Mouse (Mus musculus) NIH3T3 (cell line): ENCODE data around the gene Neto2.
"Not testable (repeated sequence)": the region's sequence is repeated elsewhere in the genome, so short reads cannot be mapped to it uniquely, and the experiment has no call there.

Source experiments
- DNase-seq: peaks from one replicate; pipeline ENCODE4 v3.0.0-alpha.2; 2012; ENCODE audit warnings: low read depth

Neto2 gene

GRCm38 (mm10) chr8:85700751-85701351 is at the start of gene Neto2:
TSS of gene Neto2 (minus strand) at chr8:85700924.
- no peak for DNase-seq

GRCm38 (mm10) chr8:85745053-85745452 is 44.3 kb upstream of the Neto2 start:
- DNase-seq: no peak

DNA sequence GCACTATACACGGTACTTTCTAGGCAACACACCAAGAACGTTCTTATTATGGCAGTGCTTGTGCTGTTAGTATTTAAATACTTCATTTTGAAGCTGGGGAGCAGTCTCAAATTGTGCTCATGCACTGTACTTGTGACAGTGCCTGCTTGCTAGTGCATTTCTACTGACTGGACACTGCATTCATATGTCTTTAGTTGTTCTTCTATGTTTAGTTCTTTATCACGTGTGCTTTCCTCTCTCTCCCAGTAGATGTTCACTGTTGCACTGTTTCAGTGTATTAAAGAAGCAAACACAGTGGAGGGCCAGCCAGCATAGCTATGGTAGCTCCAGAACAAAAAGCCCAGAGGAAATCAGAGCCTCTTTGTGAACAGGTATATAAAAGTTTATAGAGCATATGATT is 29.8 kb upstream of the Neto2 start:
- DNase-seq: no peak

DNA sequence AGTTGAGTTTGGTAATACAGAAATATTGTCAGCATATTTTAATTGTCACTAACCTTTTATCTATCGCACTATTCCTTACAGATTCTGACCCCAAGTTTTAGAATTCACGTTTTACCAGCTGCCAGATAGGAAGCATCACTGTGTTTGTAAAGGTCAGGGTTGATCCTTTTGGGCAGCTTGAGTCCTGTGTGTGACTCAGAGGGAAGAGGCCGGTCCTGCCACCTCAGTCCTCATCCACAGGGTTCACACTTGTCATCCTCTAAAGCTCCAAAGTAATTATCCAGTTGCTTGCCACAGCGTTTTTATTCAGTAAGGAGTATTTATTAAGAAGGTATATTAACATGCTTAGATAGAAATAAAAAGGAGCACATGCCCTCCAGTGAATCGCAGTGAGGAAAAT is 16.5 kb upstream of the Neto2 start:
- no peak for DNase-seq

DNA sequence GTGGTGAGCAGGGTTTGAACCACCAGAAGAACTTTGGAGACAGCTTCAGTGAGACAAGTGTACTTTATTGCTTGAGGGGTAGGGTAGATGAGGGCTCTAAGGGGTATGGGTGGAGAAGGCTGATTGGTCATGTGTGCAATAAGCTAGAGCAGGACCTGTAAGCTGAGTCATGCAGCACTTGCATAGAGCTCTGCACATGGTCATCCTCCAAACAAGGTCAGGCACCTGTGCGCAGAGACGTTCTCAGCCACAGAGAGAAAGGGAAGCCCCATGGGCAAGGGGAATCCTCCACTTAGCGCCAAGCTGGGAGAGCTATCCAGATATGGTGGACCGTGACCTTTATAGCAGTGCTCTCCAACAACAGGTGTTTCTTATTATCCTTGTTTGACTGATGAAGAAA is 16.0 kb upstream of the Neto2 start:
- DNase-seq: no peak

- DNase-seq: no peak
Measured at GRCm38 (mm10) chr8:85706988-85707387, 6.3 kb upstream of the Neto2 start.

DNA sequence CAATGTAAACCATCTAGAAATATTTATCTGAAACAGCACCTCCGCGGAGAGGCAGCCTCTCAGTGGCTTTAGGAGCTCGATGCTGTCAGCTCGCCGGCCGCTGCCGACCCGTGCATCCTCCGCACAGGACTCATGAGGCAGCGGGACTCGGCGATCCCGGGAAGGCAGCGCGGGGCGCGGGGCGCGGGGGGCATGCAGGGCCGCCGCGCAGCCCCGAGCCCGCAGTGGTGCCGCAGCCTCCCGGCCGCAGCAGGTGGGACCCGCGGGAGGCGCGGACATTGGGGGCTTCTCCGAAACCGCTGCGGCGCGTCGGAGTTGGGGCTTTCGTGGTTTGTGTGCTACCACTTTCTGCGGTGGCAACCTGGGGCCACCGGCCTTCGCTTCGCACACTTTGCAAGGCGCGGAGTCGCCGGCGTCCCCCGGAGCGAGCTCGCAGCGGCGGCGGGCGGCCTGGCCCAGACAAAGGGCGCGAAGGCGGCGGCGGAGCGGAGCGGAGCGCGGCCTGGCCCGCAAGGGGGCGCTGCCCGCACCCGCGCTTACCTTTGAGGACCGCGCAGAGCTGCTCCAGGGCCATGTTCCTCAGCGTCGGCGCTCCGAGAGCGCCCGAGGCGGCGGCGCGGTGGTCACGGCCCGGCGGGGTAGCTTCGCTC is 498 bp downstream of the Neto2 start:
- no peak for DNase-seq

DNA sequence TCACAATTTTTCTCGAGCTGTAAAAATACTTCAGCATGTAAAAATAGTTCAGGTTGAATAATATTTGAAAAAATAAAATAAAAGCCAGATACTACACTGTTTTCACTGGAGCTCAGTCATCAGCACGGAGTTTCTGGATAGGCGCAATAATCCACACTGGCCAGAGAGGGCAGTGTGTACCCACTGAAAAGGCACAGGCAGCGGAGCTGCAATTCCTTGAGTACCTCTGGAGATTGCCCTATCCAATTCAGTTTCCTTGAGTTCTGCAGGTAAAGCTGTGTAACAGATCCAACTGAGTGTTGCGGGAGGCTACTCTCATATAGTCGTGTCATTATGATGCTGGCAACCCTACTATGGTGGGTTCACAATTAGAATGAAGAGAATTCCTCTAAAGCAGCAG is 1.7 kb downstream of the Neto2 start:
- DNase-seq: peak; percentile 83

- peak; percentile 73 for DNase-seq
Measured at GRCm38 (mm10) chr8:85665146-85665545, 35.6 kb downstream of the Neto2 start.

DNA sequence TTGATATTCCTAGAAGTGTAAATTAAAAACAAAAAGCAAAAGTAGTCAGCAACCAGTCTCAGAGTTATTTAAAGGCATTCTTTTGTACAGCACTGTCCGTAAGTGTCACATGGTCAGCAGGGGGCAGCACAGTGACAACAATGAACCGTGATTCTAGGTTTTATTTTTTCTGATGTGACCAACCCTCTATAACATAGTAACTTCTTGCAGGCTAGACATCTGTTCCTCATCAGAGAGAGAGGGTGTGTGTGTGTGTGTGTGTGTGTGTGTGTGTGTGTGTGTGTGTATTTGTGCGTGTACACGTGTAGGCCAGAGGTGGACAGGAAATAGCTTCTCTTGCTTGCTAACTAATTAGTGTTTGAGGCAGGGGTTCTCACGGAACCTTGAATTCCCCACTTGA is 38.7 kb downstream of the Neto2 start:
- DNase-seq: peak; percentile 88

GRCm38 (mm10) chr8:85651201-85651600 is 49.5 kb downstream of the Neto2 start:
- no peak for DNase-seq

DNA sequence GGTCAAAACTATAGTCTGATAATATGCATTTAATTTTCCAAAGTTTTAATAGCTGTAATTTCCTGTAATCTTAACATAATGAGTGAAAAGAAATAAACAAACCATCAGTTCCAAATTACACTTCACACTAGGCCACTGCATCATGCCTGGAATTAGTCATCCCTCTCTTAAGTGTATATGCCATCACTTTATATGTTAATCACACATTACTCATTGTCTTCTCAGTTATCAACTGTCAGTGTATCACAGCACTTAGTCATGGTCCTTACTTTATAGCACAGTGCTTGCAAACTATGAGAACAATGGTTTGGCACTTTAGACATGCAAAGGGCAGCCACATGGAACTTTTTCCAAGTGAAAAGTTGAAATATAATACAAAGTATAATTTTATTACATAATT is 52.2 kb downstream of the Neto2 start:
- no peak for DNase-seq

DNA sequence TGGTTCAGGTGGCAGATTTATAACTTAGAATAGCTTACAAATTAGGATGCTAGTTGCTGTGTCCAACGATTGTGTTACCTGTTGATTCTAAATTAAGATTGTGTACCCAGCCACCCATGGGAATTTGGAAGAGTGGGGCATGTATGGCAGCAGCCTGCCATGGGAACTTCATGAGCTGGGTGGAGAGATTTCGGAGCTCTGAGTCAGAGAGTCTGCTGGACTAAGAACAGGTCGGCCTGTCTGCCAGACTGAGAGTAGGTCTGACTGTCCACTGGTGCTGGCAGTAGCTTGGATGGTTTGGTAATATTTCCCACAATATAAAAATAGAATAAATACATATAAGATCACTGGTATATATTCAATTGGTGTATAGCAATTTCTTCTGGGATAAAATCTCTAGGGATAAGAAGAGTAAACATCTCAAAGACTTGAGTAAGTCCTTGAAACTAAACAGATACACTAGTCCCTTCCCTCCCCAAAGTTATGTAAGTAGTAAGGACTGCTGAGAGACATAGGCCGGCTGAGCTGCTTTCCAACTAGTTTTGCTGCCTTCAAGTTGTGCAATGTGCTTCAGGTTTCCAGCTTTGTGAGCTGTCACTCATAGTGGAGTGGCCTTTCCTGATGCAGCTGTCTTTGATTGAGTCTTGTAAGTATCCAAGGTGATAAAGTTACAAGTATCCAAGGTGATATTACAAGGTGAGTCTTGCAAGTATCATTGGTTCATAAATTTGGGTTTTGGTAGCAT is 55.6 kb downstream of the Neto2 start:
- DNase-seq: peak; percentile 7

- no peak for DNase-seq
Measured at GRCm38 (mm10) chr8:85624450-85624849, 76.3 kb downstream of the Neto2 start.

DNA sequence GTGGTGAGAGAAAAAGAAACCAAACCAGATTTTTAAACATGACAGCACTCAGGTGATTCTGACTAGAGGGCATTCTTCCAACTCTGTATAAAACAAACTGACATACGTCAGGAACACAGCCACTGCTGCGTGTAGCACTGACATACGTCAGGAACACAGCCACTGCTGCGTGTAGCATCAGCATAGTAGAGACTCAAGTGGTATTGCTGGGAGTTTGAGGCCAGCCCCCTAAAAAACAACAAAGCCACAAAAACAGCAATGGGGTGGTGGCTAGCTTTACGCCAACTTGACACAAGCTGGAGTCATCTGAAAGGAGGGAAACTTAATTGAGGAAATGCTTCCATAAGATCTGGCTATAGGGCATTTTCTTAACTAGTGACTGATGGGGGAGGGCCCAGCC is 77.5 kb downstream of the Neto2 start:
- DNase-seq: no peak

- no peak for DNase-seq
Measured at GRCm38 (mm10) chr8:85618789-85619188, 81.9 kb downstream of the Neto2 start.

- not testable (repeated sequence) for DNase-seq
Measured at GRCm38 (mm10) chr8:85617125-85617524, 83.6 kb downstream of the Neto2 start.

DNA sequence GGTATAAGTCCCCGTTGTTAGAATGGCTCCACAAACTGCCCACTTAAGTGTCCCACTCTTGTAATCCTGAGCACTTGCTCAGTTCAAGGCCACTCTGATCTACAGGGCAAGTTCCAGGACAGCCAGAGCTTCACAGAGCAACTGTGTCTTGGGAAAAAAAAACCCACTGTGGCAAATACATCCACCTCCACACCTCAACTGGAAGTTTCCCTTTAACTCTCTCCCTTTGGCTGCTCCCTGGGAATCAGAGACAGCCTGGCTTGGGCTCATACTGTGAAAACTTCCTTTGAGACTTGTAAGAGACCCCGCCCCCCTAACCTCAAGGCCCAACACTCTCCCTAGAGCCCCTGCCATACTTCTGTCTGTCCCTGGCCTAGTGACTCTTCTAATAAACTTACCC is 91.9 kb downstream of the Neto2 start:
- DNase-seq: no peak

- DNase-seq: no peak
Measured at GRCm38 (mm10) chr8:85607804-85608203, 92.9 kb downstream of the Neto2 start.

DNA sequence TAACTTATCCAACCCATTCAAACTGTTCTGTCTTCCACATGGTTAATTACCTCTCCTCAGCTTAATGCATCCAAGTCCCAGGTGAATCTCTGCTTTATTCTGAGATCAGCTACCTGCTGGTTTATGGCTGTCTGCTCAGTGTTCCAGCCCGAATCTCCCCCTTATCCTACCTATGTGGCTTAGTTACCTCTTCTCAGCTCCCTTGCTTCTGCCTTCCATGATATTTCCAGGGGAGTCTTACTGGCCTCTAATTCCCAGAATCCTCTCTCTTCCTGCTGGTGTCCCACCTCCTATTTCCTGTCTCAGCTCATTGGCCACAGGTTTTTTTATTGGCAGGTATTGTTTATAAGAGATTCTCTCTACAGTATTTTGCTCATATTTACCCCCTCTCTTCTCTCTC is 93.8 kb downstream of the Neto2 start:
- DNase-seq: no peak

- DNase-seq: no peak
Measured at GRCm38 (mm10) chr8:85606561-85606960, 94.2 kb downstream of the Neto2 start.

DNA sequence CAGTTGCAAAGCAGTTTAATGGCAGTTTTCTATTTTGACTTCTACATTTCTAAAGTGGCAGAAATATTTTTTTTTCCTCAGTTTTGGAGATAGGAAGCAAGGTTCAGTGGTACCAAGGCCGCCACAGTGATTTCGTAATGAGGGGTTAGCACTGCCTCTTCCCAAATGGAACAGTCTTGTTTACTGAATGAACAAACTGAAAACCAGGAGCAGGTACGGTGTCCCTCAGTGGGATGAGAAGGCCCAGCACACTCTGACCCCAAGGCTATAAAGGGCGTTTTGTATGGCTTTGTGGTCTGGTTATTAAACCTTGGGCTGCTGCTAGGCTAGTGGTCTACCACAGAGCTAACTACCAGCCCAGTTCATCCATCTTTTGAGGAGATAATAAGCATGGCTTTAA is 96.5 kb downstream of the Neto2 start:
- no peak for DNase-seq

GRCm38 (mm10) chr8:85603203-85603895 is 97.4 kb downstream of the Neto2 start:
- peak; percentile 76 for DNase-seq
